Mouse (Mus musculus): ENCODE measurements around the gene Tfip11. TPM values are rescaled to one million over a fixed set of nuclear protein-coding genes. Genes with fewer than 3 reads are reported as not detected.
"Not testable (repeated sequence)": the region's sequence is repeated elsewhere in the genome, so short reads cannot be mapped to it uniquely, and the experiment has no call there.

Gene Tfip11
- polyA plus RNA-seq, 1 experiment from 2014 or later: 37.8 TPM

- peak; percentile 62; the same call in 1 of the 2 replicates for ATAC-seq (ENCODE audit: low FRiP score, low TSS enrichment)
- H3K9ac ChIP-seq (replicated peaks; ENCODE audit: low read length): no peak overlapping the region
- no peaks in the 10 kb centered on the region for H3K27me3 ChIP-seq (ENCODE audit: insufficient read depth, low read length)
- WGBS: 61% methylated on average over 5 of the region's 5 CpGs
- no peaks in the 10 kb centered on the region for H3K9me3 ChIP-seq (ENCODE audit: low read length)
- H3K4me1 ChIP-seq (ENCODE audit: insufficient read depth, low read length): peaks cover 6% of the 10 kb centered on the region; the same call in 1 of the 2 replicates
- peak overlapping the region; percentile 38 for H3K27ac ChIP-seq (ENCODE audit: low read length)
- H3K4me2 ChIP-seq (replicated peaks; ENCODE audit: low read depth, low read length): no peak overlapping the region
- no peak overlapping the region for H3K4me3 ChIP-seq (ENCODE audit: low read length)
- peaks cover 24% of the 10 kb centered on the region for H3K36me3 ChIP-seq (ENCODE audit: insufficient read depth, low read length)
These were observed 9.7 kb upstream of the Tfip11 start for GRCm38 (mm10) chr5:112316468-112316867.

GRCm38 (mm10) chr5:112317328-112317727, 8.8 kb upstream of the Tfip11 start:
- H3K4me3 ChIP-seq (ENCODE audit: low read length): no peak overlapping the region
- peaks cover 6% of the 10 kb centered on the region; the same call in 1 of the 2 replicates for H3K4me1 ChIP-seq (ENCODE audit: insufficient read depth, low read length)
- no peak overlapping the region for H3K9ac ChIP-seq (replicated peaks; ENCODE audit: low read length)
- H3K36me3 ChIP-seq (ENCODE audit: insufficient read depth, low read length): peaks cover 22% of the 10 kb centered on the region
- WGBS: 48% methylated on average over 5 of the region's 5 CpGs
- H3K27me3 ChIP-seq (ENCODE audit: insufficient read depth, low read length): no peaks in the 10 kb centered on the region
- peak; percentile 52; the same call in 1 of the 2 replicates for ATAC-seq (ENCODE audit: low FRiP score, low TSS enrichment)
- peak overlapping the region; percentile 38; the same call in 1 of the 2 replicates for H3K27ac ChIP-seq (ENCODE audit: low read length)
- H3K9me3 ChIP-seq (ENCODE audit: low read length): no peaks in the 10 kb centered on the region
- H3K4me2 ChIP-seq (replicated peaks; ENCODE audit: low read depth, low read length): no peak overlapping the region

GRCm38 (mm10) chr5:112319343-112319742, 6.8 kb upstream of the Tfip11 start:
- H3K4me2 ChIP-seq (replicated peaks; ENCODE audit: low read depth, low read length); H3K4me1 ChIP-seq (ENCODE audit: insufficient read depth, low read length); H3K4me3 ChIP-seq (ENCODE audit: low read length); H3K27me3 ChIP-seq (ENCODE audit: insufficient read depth, low read length); H3K36me3 ChIP-seq (ENCODE audit: insufficient read depth, low read length); ATAC-seq (ENCODE audit: low FRiP score, low TSS enrichment); H3K9me3 ChIP-seq (ENCODE audit: low read length); H3K27ac ChIP-seq (ENCODE audit: low read length); H3K9ac ChIP-seq (replicated peaks; ENCODE audit: low read length): not testable (repeated sequence)
- 60% methylated on average over 2 of the region's 2 CpGs for WGBS

GRCm38 (mm10) chr5:112320379-112320778, 5.8 kb upstream of the Tfip11 start:
- Histone ChIP-seq H3K4me2 (replicated peaks; ENCODE audit: low read depth, low read length) (no peak overlapping the region), H3K9me3 (ENCODE audit: low read length) (no peaks in the 10 kb centered on the region), H3K4me3 (ENCODE audit: low read length) (no peak overlapping the region), H3K9ac (replicated peaks; ENCODE audit: low read length) (no peak overlapping the region), H3K4me1 (ENCODE audit: insufficient read depth, low read length) (peaks cover 16% of the 10 kb centered on the region), H3K27me3 (ENCODE audit: insufficient read depth, low read length) (no peaks in the 10 kb centered on the region), H3K27ac (ENCODE audit: low read length) (no peak overlapping the region), H3K36me3 (ENCODE audit: insufficient read depth, low read length) (peaks cover 2% of the 10 kb centered on the region; the same call in 1 of the 2 replicates)
- ATAC-seq (ENCODE audit: low FRiP score, low TSS enrichment): no peak
- 74% methylated on average over 5 of the region's 5 CpGs for WGBS

- Histone ChIP-seq H3K4me2 (replicated peaks; ENCODE audit: low read depth, low read length) (no peak overlapping the region), H3K9ac (replicated peaks; ENCODE audit: low read length) (no peak overlapping the region), H3K27me3 (ENCODE audit: insufficient read depth, low read length) (no peaks in the 10 kb centered on the region), H3K4me1 (ENCODE audit: insufficient read depth, low read length) (peaks cover 20% of the 10 kb centered on the region), H3K27ac (ENCODE audit: low read length) (no peak overlapping the region), H3K4me3 (ENCODE audit: low read length) (no peak overlapping the region), H3K36me3 (ENCODE audit: insufficient read depth, low read length) (no peaks in the 10 kb centered on the region), H3K9me3 (ENCODE audit: low read length) (no peaks in the 10 kb centered on the region)
- ATAC-seq (ENCODE audit: low FRiP score, low TSS enrichment): no peak
- 71% methylated on average over 6 of the region's 6 CpGs for WGBS
These were observed 5.2 kb upstream of the Tfip11 start for GRCm38 (mm10) chr5:112320936-112321335.

GRCm38 (mm10) chr5:112321376-112321775, 4.8 kb upstream of the Tfip11 start:
- Histone ChIP-seq H3K9ac (replicated peaks; ENCODE audit: low read length) (no peak overlapping the region), H3K9me3 (ENCODE audit: low read length) (no peaks in the 10 kb centered on the region), H3K4me2 (replicated peaks; ENCODE audit: low read depth, low read length) (no peak overlapping the region), H3K36me3 (ENCODE audit: insufficient read depth, low read length) (no peaks in the 10 kb centered on the region), H3K4me3 (ENCODE audit: low read length) (no peak overlapping the region), H3K27ac (ENCODE audit: low read length) (no peak overlapping the region), H3K27me3 (ENCODE audit: insufficient read depth, low read length) (no peaks in the 10 kb centered on the region), H3K4me1 (ENCODE audit: insufficient read depth, low read length) (peaks cover 20% of the 10 kb centered on the region)
- 82% methylated on average over 4 of the region's 4 CpGs for WGBS
- ATAC-seq (ENCODE audit: low FRiP score, low TSS enrichment): no peak

GRCm38 (mm10) chr5:112323246-112323645, 2.9 kb upstream of the Tfip11 start:
- Histone ChIP-seq H3K4me2 (replicated peaks; ENCODE audit: low read depth, low read length) (no peak overlapping the region), H3K27me3 (ENCODE audit: insufficient read depth, low read length) (no peaks in the 10 kb centered on the region), H3K27ac (ENCODE audit: low read length) (no peak overlapping the region), H3K4me1 (ENCODE audit: insufficient read depth, low read length) (peaks cover 23% of the 10 kb centered on the region), H3K36me3 (ENCODE audit: insufficient read depth, low read length) (no peaks in the 10 kb centered on the region; the same call in 1 of the 2 replicates), H3K4me3 (ENCODE audit: low read length) (no peak overlapping the region), H3K9ac (replicated peaks; ENCODE audit: low read length) (no peak overlapping the region), H3K9me3 (ENCODE audit: low read length) (no peaks in the 10 kb centered on the region)
- 83% methylated on average over 6 of the region's 6 CpGs for WGBS
- ATAC-seq (ENCODE audit: low FRiP score, low TSS enrichment): no peak

GRCm38 (mm10) chr5:112324637-112325545, 1.3 kb upstream of the Tfip11 start:
- H3K9ac ChIP-seq (replicated peaks; ENCODE audit: low read length): peak overlapping the region; percentile 42

GRCm38 (mm10) chr5:112326446-112327009, 370 bp downstream of the Tfip11 start:
- WGBS: 1% methylated on average over 33 of the region's 33 CpGs
- no peak overlapping the region for H3K27ac ChIP-seq (ENCODE audit: low read length)
- peak; percentile 56; the same call in 1 of the 2 replicates for ATAC-seq (ENCODE audit: low FRiP score, low TSS enrichment)

More at GRCm38 (mm10) chr5:112324637-112325545, 1.3 kb upstream of the Tfip11 start:
- 16% methylated on average over 24 of the region's 24 CpGs for WGBS
- H3K27me3 ChIP-seq (ENCODE audit: insufficient read depth, low read length): no peaks in the 10 kb centered on the region
- H3K4me1 ChIP-seq (ENCODE audit: insufficient read depth, low read length): peaks cover 23% of the 10 kb centered on the region
- H3K4me3 ChIP-seq (ENCODE audit: low read length): peak overlapping the region; percentile 96
- H3K27ac ChIP-seq (ENCODE audit: low read length): peak overlapping the region; percentile 88
- no peaks in the 10 kb centered on the region for H3K9me3 ChIP-seq (ENCODE audit: low read length)
- ATAC-seq (ENCODE audit: low FRiP score, low TSS enrichment): peak; percentile 86
- peaks cover 13% of the 10 kb centered on the region for H3K36me3 ChIP-seq (ENCODE audit: insufficient read depth, low read length)
- H3K4me2 ChIP-seq (replicated peaks; ENCODE audit: low read depth, low read length): peak overlapping the region; percentile 74

More at GRCm38 (mm10) chr5:112326446-112327009, 370 bp downstream of the Tfip11 start:
- peak overlapping the region; percentile 70 for H3K4me2 ChIP-seq (replicated peaks; ENCODE audit: low read depth, low read length)
- peak overlapping the region; percentile 96 for H3K4me3 ChIP-seq (ENCODE audit: low read length)
- H3K9me3 ChIP-seq (ENCODE audit: low read length): no peaks in the 10 kb centered on the region
- H3K9ac ChIP-seq (replicated peaks; ENCODE audit: low read length): peak overlapping the region; percentile 83
- peaks cover 28% of the 10 kb centered on the region for H3K36me3 ChIP-seq (ENCODE audit: insufficient read depth, low read length)
- H3K4me1 ChIP-seq (ENCODE audit: insufficient read depth, low read length): peaks cover 23% of the 10 kb centered on the region
- H3K27me3 ChIP-seq (ENCODE audit: insufficient read depth, low read length): no peaks in the 10 kb centered on the region

All from kidney, embryonic 16.5 days (tissue).